Mouse (Mus musculus) heart, embryonic 16.5 days (tissue): ENCODE measurements around the gene Ahcyl1. TPM values are rescaled to one million over a fixed set of nuclear protein-coding genes. Genes with fewer than 3 reads are reported as not detected.

ENCODE experiments used
- ATAC-seq: fragments of 200-750 bp; cut with Nextera tagmentation; replicated peaks from 2 replicates; pipeline ENCODE4 v1.8.0; 2017; ENCODE audit warnings: moderate number of reproducible peaks; ENCODE audit not compliant: insufficient read depth, low FRiP score; ENCODE audit errors: extremely low read depth
- H3K27ac ChIP-seq: fragments of 300-500 bp; sonication (generic); 2 replicates; pipeline ENCODE4 v1.5.1; 2014; ENCODE audit warnings: mild to moderate bottlenecking, low read length, control low read depth, moderate library complexity
- H3K27me3 ChIP-seq: fragments of 300-500 bp; sonication (generic); 2 replicates; pipeline ENCODE4 v1.6.1; 2014; ENCODE audit warnings: low read length, mixed read lengths; ENCODE audit not compliant: control insufficient read depth, insufficient read depth
- H3K36me3 ChIP-seq: fragments of 300-500 bp; sonication (generic); 2 replicates; pipeline ENCODE4 v1.6.1; 2014; ENCODE audit not compliant: control insufficient read depth, insufficient read depth
- H3K4me1 ChIP-seq: fragments of 300-500 bp; sonication (generic); 2 replicates; pipeline ENCODE4 v1.6.1; 2014; ENCODE audit warnings: low read length, mixed read lengths; ENCODE audit not compliant: control insufficient read depth, insufficient read depth
- H3K4me2 ChIP-seq: fragments of 300-500 bp; sonication (generic); 2 replicates; pipeline ENCODE4 v1.6.1; 2014; ENCODE audit warnings: low read depth, mild to moderate bottlenecking, control low read depth, low read length
- H3K4me3 ChIP-seq: fragments of 300-500 bp; sonication (generic); 2 replicates; pipeline ENCODE4 v1.5.1; 2014; ENCODE audit warnings: mild to moderate bottlenecking, control low read depth, low read length
- H3K9ac ChIP-seq: fragments of 300-500 bp; sonication (generic); 2 replicates; pipeline ENCODE4 v1.6.1; 2014; ENCODE audit warnings: low read length, control low read depth
- H3K9me3 ChIP-seq: fragments of 300-500 bp; sonication (generic); replicated peaks from 2 replicates; pipeline ENCODE4 v1.6.1; 2016; ENCODE audit warnings: low read length; ENCODE audit not compliant: control insufficient read depth
- WGBS: fragments of 180-500 bp; shearing (Covaris S2); extraction: QIAGEN DNeasy Blood & Tissue Kit; methylation state at CpG from one replicate; pipeline ENCODE4 v1.1.7; 2014; 5-methylcytosine and 5-hydroxymethylcytosine counted together
- polyA plus RNA-seq: library from polyadenylated mRNA; unstranded; fragments of >200 nt; fragmentation: Nextera tagmentation; extraction: Ambion mirVana; gene quantifications from 2 replicates; pipeline ENCODE4 v1.2.1, GENCODE M21; 2015

The Ahcyl1 gene
- polyA plus RNA-seq, 1 experiment from 2014 or later, result 51.9 TPM

- H3K9me3 ChIP-seq, result no peaks in the 10 kb centered on the region
- no peak for ATAC-seq
- no peak overlapping the region for H3K9ac ChIP-seq
- no peak overlapping the region for H3K27ac ChIP-seq
- H3K36me3 ChIP-seq, result 0 out of 2 replicates have a peak, but pooled peaks cover 4% of the 10 kb centered on the region
- H3K4me1 ChIP-seq, result peaks cover 8% of the 10 kb centered on the region
- WGBS, result 92% methylated on average over 4 of the region's 4 CpGs
- H3K4me3 ChIP-seq, result no peak overlapping the region
- H3K27me3 ChIP-seq, result no peaks in the 10 kb centered on the region
- no peak overlapping the region for H3K4me2 ChIP-seq
Observed at GRCm38 (mm10) chr3:107632786-107633185, 63.6 kb downstream of the Ahcyl1 start.

GRCm38 (mm10) chr3:107631523-107631958, 64.8 kb downstream of the Ahcyl1 start, which contains the start of gene Strip1:
Strip1 (minus strand) TSS chr3:107631694.
- Histone ChIP-seq H3K36me3 (peaks cover 12% of the 10 kb centered on the region), H3K27ac (peak within 1 kb of the TSS; percentile 96), H3K4me3 (peak within 1 kb of the TSS; percentile 93), H3K9ac (peak within 1 kb of the TSS; percentile 98), H3K9me3 (no peaks in the 10 kb centered on the region), H3K4me2 (peak within 1 kb of the TSS; percentile 64), H3K4me1 (peaks cover 8% of the 10 kb centered on the region), H3K27me3 (no peaks in the 10 kb centered on the region)
- WGBS, result under 1% methylated on average over 35 of the region's 35 CpGs
- peak; percentile 96 for ATAC-seq

- Histone ChIP-seq H3K4me2 (peak within 1 kb of the TSS; percentile 64), H3K9ac (peak within 1 kb of the TSS; percentile 98), H3K4me3 (peak within 1 kb of the TSS; percentile 93), H3K4me1 (peaks cover 8% of the 10 kb centered on the region), H3K36me3 (peaks cover 18% of the 10 kb centered on the region), H3K27me3 (no peaks in the 10 kb centered on the region), H3K27ac (peak within 1 kb of the TSS; percentile 96), H3K9me3 (no peaks in the 10 kb centered on the region)
- peak; percentile 66 for ATAC-seq
- WGBS, result 1% methylated on average over 48 of the region's 48 CpGs
Observed at GRCm38 (mm10) chr3:107630682-107631522, 65.5 kb downstream of the Ahcyl1 start, which contains the start of gene Gm10961. Gm10961 (plus strand) TSS chr3:107631322.

GRCm38 (mm10) chr3:107629411-107629810, 66.9 kb downstream of the Ahcyl1 start:
- no peak for ATAC-seq
- Histone ChIP-seq H3K4me3 (no peak overlapping the region), H3K27ac (no peak overlapping the region), H3K4me2 (no peak overlapping the region), H3K9ac (no peak overlapping the region), H3K27me3 (no peaks in the 10 kb centered on the region), H3K4me1 (peaks cover 8% of the 10 kb centered on the region), H3K36me3 (peaks cover 33% of the 10 kb centered on the region), H3K9me3 (no peaks in the 10 kb centered on the region)
- WGBS, result 94% methylated on average over 4 of the region's 4 CpGs

- Histone ChIP-seq H3K4me1 (peaks cover 8% of the 10 kb centered on the region), H3K27me3 (no peaks in the 10 kb centered on the region), H3K36me3 (peaks cover 40% of the 10 kb centered on the region), H3K4me3 (no peak overlapping the region), H3K27ac (no peak overlapping the region), H3K9me3 (no peaks in the 10 kb centered on the region), H3K9ac (no peak overlapping the region), H3K4me2 (no peak overlapping the region)
- no peak for ATAC-seq
- 96% methylated on average over 2 of the region's 2 CpGs for WGBS
Observed at GRCm38 (mm10) chr3:107628551-107628950, 67.8 kb downstream of the Ahcyl1 start.

- no peak overlapping the region for H3K4me3 ChIP-seq
- no peak overlapping the region for H3K4me2 ChIP-seq
- peaks cover 8% of the 10 kb centered on the region for H3K4me1 ChIP-seq
- H3K27ac ChIP-seq, result no peak overlapping the region
- WGBS, result 87% methylated on average over 7 of the region's 7 CpGs
- H3K27me3 ChIP-seq, result no peaks in the 10 kb centered on the region
- no peaks in the 10 kb centered on the region for H3K9me3 ChIP-seq
- no peak overlapping the region for H3K9ac ChIP-seq
- no peak for ATAC-seq
- peaks cover 49% of the 10 kb centered on the region for H3K36me3 ChIP-seq
Observed at GRCm38 (mm10) chr3:107627641-107628040, 68.7 kb downstream of the Ahcyl1 start.

- no peak overlapping the region for H3K27ac ChIP-seq
- H3K9me3 ChIP-seq, result no peaks in the 10 kb centered on the region
- ATAC-seq, result no peak
- H3K4me1 ChIP-seq, result peaks cover 8% of the 10 kb centered on the region
- no peaks in the 10 kb centered on the region for H3K27me3 ChIP-seq
- H3K36me3 ChIP-seq, result peaks cover 55% of the 10 kb centered on the region
- 94% methylated on average over 8 of the region's 8 CpGs for WGBS
- H3K4me3 ChIP-seq, result no peak overlapping the region
- no peak overlapping the region for H3K4me2 ChIP-seq
- no peak overlapping the region for H3K9ac ChIP-seq
Observed at GRCm38 (mm10) chr3:107626751-107627150, 69.6 kb downstream of the Ahcyl1 start.

- H3K4me2 ChIP-seq, result no peak overlapping the region
- WGBS, result 91% methylated on average over 8 of the region's 8 CpGs
- no peak for ATAC-seq
- no peak overlapping the region for H3K4me3 ChIP-seq
- H3K4me1 ChIP-seq, result peaks cover 7% of the 10 kb centered on the region
- peaks cover 64% of the 10 kb centered on the region for H3K36me3 ChIP-seq
- H3K9ac ChIP-seq, result no peak overlapping the region
- no peak overlapping the region for H3K27ac ChIP-seq
- H3K27me3 ChIP-seq, result no peaks in the 10 kb centered on the region
- no peaks in the 10 kb centered on the region for H3K9me3 ChIP-seq
Observed at GRCm38 (mm10) chr3:107625536-107625935, 70.8 kb downstream of the Ahcyl1 start.

GRCm38 (mm10) chr3:107624424-107624823, 71.9 kb downstream of the Ahcyl1 start:
- no peaks in the 10 kb centered on the region for H3K4me1 ChIP-seq
- H3K9me3 ChIP-seq, result no peaks in the 10 kb centered on the region
- no peak overlapping the region for H3K4me2 ChIP-seq
- H3K27ac ChIP-seq, result no peak overlapping the region
- ATAC-seq, result no peak
- 93% methylated on average over 8 of the region's 8 CpGs for WGBS
- no peaks in the 10 kb centered on the region for H3K27me3 ChIP-seq
- no peak overlapping the region for H3K9ac ChIP-seq
- no peak overlapping the region for H3K4me3 ChIP-seq
- peaks cover 69% of the 10 kb centered on the region for H3K36me3 ChIP-seq
